Mouse (Mus musculus): ENCODE results near the gene Nid2. TPM values are rescaled to one million over a fixed set of nuclear protein-coding genes. Genes with fewer than 3 reads are reported as not detected.
A peak's percentile ranks its signal among the peaks of the same experiment; 100 is the strongest.

Nid2 gene
- total RNA-seq (2021), result 1 to 10 TPM; 1.4 to 2.3 TPM
- long read RNA-seq, experiment 1, full-length matches to known transcripts, result 2 of 2 reads
- long read RNA-seq, experiment 1, partial matches to known transcripts, result 0 of 2 reads
- long read RNA-seq, experiment 1, other reads (novel, unspliced or antisense), result 0 of 2 reads
- long read RNA-seq, experiment 2, full-length matches to known transcripts, result 1 of 2 reads
- long read RNA-seq, experiment 2, partial matches to known transcripts, result 0 of 2 reads
- long read RNA-seq, experiment 2, other reads (novel, unspliced or antisense), result 1 of 2 reads

GRCm38 (mm10) chr14:19751025-19751771, at the start of gene Nid2:
TSS of gene Nid2 (plus strand) at chr14:19751265.
- no peak for TF ChIP-seq CTCF (conservative IDR thresholded peaks at IDR 0.05)
- Histone ChIP-seq H3K27ac (peak within 1 kb of the TSS; percentile 55), H3K4me3 (peak within 1 kb of the TSS; percentile 66)
- DNase-seq (ENCODE audit: low spot score in 2 of 2), result no peak

DNA sequence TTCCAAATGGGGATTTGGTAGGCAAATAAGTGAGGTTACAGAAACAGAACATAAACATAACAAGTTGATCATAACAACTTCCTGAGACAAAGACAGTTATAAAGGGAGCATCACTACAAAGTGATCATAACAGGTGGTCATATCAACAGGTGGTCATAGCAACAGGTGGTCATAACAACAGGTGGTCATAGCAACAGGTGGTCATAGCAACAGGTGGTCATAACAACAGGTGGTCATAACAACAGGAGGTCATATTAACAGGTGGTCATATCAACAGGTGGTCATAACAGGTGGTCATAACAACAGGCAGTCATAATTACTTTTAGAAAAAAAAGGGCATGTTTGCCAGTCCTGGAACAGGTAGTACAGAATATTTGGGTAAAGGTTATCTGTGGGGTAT, 49.5 kb upstream of the Nid2 start:
- DNase-seq (ENCODE audit: low spot score in 2 of 2), result no peak
- Histone ChIP-seq H3K4me3 (no peak overlapping the region), H3K27ac (no peak overlapping the region)
- TF ChIP-seq CTCF (conservative IDR thresholded peaks at IDR 0.05), result no peak

GRCm38 (mm10) chr14:19705649-19706048, 45.4 kb upstream of the Nid2 start:
- peak; percentile 67 to 80 for DNase-seq (ENCODE audit: low spot score in 2 of 2)
- TF ChIP-seq CTCF (conservative IDR thresholded peaks at IDR 0.05), result peak; percentile 91
- Histone ChIP-seq H3K4me3 (no peak overlapping the region), H3K27ac (no peak overlapping the region)

GRCm38 (mm10) chr14:19706454-19706853, 44.6 kb upstream of the Nid2 start:
- peak; percentile 72 to 84 for DNase-seq (ENCODE audit: low spot score in 2 of 2)
- no peak overlapping the region for H3K27ac ChIP-seq
- H3K4me3 ChIP-seq, result no peak overlapping the region
- peak; percentile 100 for TF ChIP-seq CTCF (conservative IDR thresholded peaks at IDR 0.05)

- H3K4me3 ChIP-seq, result no peak overlapping the region
- no peak for TF ChIP-seq CTCF (conservative IDR thresholded peaks at IDR 0.05)
- H3K27ac ChIP-seq, result no peak overlapping the region
- DNase-seq (ENCODE audit: low spot score in 2 of 2), result no peak
Observed at GRCm38 (mm10) chr14:19706997-19707396, 44.1 kb upstream of the Nid2 start.

DNA sequence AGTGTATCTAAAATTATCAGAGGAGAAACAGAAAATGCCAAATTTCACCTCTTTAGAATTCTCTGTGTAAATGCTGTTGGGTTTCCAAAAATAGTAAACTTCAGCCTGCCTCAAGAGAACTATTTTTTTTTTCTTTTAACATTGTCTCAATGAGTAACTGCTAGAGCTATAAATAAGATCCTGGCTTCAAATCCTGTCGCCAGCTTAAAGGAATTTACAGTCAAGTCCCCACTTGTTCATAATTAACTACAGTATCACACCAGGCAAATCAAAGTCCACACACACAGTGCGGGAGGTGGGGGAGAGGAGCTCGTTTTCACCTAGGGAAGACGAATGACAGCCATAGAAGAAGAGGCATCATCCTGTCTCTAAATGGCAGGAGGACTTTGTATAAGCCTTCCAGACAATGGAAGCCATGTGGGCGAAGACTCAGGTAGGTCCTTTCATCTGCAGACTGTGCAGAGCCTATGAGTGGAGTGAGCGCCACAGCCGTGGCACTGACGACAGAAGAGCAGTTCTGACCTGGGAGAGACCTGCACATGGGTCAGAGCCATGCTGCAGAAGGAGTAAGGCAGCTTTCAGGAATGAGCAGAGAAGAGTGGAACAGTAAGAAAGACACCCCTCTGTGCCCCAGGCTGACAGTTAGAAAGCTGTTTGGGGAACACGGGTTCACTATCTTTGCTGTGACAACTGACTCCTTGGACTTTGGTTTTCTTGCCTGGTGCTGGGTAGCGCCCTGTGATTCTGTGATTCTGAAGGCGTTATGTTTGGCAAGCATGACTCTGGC, 43.2 kb upstream of the Nid2 start:
- Histone ChIP-seq H3K4me3 (no peak overlapping the region), H3K27ac (no peak overlapping the region)
- no peak for TF ChIP-seq CTCF (conservative IDR thresholded peaks at IDR 0.05)
- no peak for DNase-seq (ENCODE audit: low spot score in 2 of 2)

DNA sequence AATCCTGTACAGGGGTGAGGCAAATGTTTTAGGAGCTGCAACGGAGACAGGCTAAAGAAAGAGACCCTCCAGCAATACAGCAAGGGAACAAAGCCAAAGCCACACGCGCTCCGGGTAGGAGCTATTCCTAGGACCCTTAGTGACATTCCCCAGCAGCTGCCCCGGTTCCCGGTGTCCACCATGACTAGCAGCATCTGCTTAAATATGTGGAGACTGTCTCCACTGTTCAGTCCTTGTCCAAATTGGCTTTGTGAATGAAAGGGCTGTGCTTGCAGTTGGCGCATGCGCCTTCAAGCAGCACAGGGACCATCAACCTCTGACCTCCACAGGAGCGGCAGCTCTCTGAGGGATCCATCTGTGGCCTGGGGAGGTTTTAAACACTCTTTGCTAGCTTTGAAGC, 41.9 kb upstream of the Nid2 start:
- Histone ChIP-seq H3K4me3 (no peak overlapping the region), H3K27ac (no peak overlapping the region)
- no peak for DNase-seq (ENCODE audit: low spot score in 2 of 2)
- no peak for TF ChIP-seq CTCF (conservative IDR thresholded peaks at IDR 0.05)

GRCm38 (mm10) chr14:19711771-19712170, 39.3 kb upstream of the Nid2 start:
- TF ChIP-seq CTCF (conservative IDR thresholded peaks at IDR 0.05), result no peak
- Histone ChIP-seq H3K27ac (no peak overlapping the region), H3K4me3 (no peak overlapping the region)
- DNase-seq (ENCODE audit: low spot score in 2 of 2), result peak in 1 of 2 experiments; percentile 8

GRCm38 (mm10) chr14:19713067-19713466, 38.0 kb upstream of the Nid2 start:
- no peak for TF ChIP-seq CTCF (conservative IDR thresholded peaks at IDR 0.05)
- DNase-seq (ENCODE audit: low spot score in 2 of 2), result no peak
- H3K27ac ChIP-seq, result no peak overlapping the region

DNA sequence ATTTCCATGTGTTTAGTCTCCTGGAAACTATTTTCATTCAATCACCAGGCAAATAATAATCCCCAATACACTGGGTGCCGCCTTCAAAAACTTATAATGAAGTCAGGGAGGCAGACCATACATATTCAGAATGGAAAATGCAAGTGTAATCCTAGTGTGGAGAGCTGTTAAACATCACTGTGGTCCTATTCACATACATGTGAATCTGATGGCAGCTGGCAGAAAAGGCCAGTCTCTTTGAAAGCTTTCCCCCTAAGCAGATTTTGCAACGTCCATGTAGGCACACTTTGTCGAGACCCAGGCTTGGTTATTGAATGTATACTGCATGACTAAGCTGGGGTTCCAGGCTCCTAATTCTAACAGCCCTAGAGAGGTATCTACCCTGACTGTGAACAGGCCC, 32.0 kb upstream of the Nid2 start:
- DNase-seq (ENCODE audit: low spot score in 2 of 2), result no peak
- Histone ChIP-seq H3K27ac (no peak overlapping the region), H3K4me3 (no peak overlapping the region)
- no peak for TF ChIP-seq CTCF (conservative IDR thresholded peaks at IDR 0.05)

More at GRCm38 (mm10) chr14:19713067-19713466, 38.0 kb upstream of the Nid2 start:
- H3K4me3 ChIP-seq, result no peak overlapping the region

- TF ChIP-seq CTCF (conservative IDR thresholded peaks at IDR 0.05), result no peak
- H3K27ac ChIP-seq, result no peak overlapping the region
- no peak for DNase-seq (ENCODE audit: low spot score in 2 of 2)
- no peak overlapping the region for H3K4me3 ChIP-seq
Observed at GRCm38 (mm10) chr14:19720044-19720611, 30.9 kb upstream of the Nid2 start.

- Histone ChIP-seq H3K27ac (no peak overlapping the region), H3K4me3 (no peak overlapping the region)
- no peak for TF ChIP-seq CTCF (conservative IDR thresholded peaks at IDR 0.05)
- no peak for DNase-seq (ENCODE audit: low spot score in 2 of 2)
Observed at GRCm38 (mm10) chr14:19728278-19728677, 22.8 kb upstream of the Nid2 start.

DNA sequence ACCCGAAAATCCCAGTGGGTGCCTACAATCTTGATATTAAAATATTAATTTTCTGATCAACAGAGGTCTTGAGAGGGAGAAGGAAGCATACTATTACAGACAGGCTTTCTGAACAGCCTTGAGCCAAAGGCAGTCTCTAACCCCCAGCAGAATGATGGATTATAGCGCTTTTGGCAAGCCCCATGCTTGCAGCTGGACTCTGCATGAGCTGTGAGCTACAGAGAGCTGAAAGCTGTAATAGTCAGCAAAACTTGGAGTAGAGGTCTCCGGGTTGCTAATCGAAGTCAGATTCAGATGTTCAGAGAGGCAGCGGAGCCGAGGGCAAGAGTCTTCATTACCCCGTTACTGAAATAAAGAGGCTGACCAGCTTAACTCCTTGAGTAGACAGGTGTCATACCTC, 22.3 kb upstream of the Nid2 start:
- TF ChIP-seq CTCF (conservative IDR thresholded peaks at IDR 0.05), result no peak
- H3K27ac ChIP-seq, result no peak overlapping the region
- H3K4me3 ChIP-seq, result no peak overlapping the region
- no peak for DNase-seq (ENCODE audit: low spot score in 2 of 2)
